Mouse (Mus musculus) stomach, embryonic 15.5 days (tissue): Measurements from ENCODE around the gene Olfr1394. TPM values are rescaled to one million over a fixed set of nuclear protein-coding genes. Genes with fewer than 3 reads are reported as not detected.
"Not testable (repeated sequence)": the region's sequence is repeated elsewhere in the genome, so short reads cannot be mapped to it uniquely, and the experiment has no call there.

Experiments used
- ATAC-seq: fragments of 200-750 bp; cut with Nextera tagmentation; 2 replicates; pipeline ENCODE4 v1.8.0; 2017; ENCODE audit warnings: low read depth, moderate number of reproducible peaks, moderate TSS enrichment; ENCODE audit not compliant: insufficient read depth, low FRiP score
- H3K27ac ChIP-seq: fragments of 300-500 bp; sonication (generic); 2 replicates; pipeline ENCODE4 v1.5.1; 2015; ENCODE audit warnings: mild to moderate bottlenecking, inconsistent platforms
- H3K27me3 ChIP-seq: fragments of 300-500 bp; sonication (generic); replicated peaks from 2 replicates; pipeline ENCODE4 v1.6.1; 2015; ENCODE audit warnings: inconsistent platforms
- H3K36me3 ChIP-seq: fragments of 300-500 bp; sonication (generic); 2 replicates; pipeline ENCODE4 v1.6.1; 2015; ENCODE audit warnings: inconsistent platforms
- H3K4me1 ChIP-seq: fragments of 300-500 bp; sonication (generic); 2 replicates; pipeline ENCODE4 v1.6.1; 2015; ENCODE audit warnings: inconsistent platforms
- H3K4me2 ChIP-seq: fragments of 300-500 bp; sonication (generic); 2 replicates; pipeline ENCODE4 v1.6.1; 2015; ENCODE audit warnings: mild to moderate bottlenecking, inconsistent platforms
- H3K4me3 ChIP-seq: fragments of 300-500 bp; sonication (generic); replicated peaks from 2 replicates; pipeline ENCODE4 v1.5.1; 2015; ENCODE audit warnings: inconsistent platforms
- H3K9ac ChIP-seq: fragments of 300-500 bp; sonication (generic); 2 replicates; pipeline ENCODE4 v1.6.1; 2015; ENCODE audit warnings: inconsistent platforms
- H3K9me3 ChIP-seq: fragments of 300-500 bp; sonication (generic); 2 replicates; pipeline ENCODE4 v1.6.1; 2016; ENCODE audit warnings: inconsistent platforms
- WGBS: fragments of 180-500 bp; shearing (Covaris S2); methylation state at CpG from one replicate; pipeline ENCODE4 v1.1.7; 2015; 5-methylcytosine and 5-hydroxymethylcytosine counted together
- polyA plus RNA-seq: library from polyadenylated mRNA; unstranded; fragments of >200 nt; fragmentation: Nextera tagmentation; extraction: Ambion mirVana; gene quantifications from 2 replicates; pipeline ENCODE4 v1.2.1, GENCODE M21; 2015

Gene Olfr1394
- polyA plus RNA-seq, 1 experiment from 2014 or later = not detected

GRCm38 (mm10) chr11:49194771-49195170 lies 40.6 kb downstream of the Olfr1394 start:
- H3K9ac ChIP-seq, H3K4me2 ChIP-seq, H3K27ac ChIP-seq, H3K36me3 ChIP-seq, H3K9me3 ChIP-seq, H3K4me3 ChIP-seq, ATAC-seq, H3K27me3 ChIP-seq, H3K4me1 ChIP-seq: not testable (repeated sequence)
- 92% methylated on average over 9 of the region's 9 CpGs for WGBS

- Histone ChIP-seq H3K9ac (no peak overlapping the region), H3K9me3 (no peaks in the 10 kb centered on the region), H3K4me2 (no peak overlapping the region), H3K27ac (no peak overlapping the region), H3K4me1 (no peaks in the 10 kb centered on the region), H3K4me3 (no peak overlapping the region), H3K27me3 (no peaks in the 10 kb centered on the region), H3K36me3 (no peaks in the 10 kb centered on the region)
- 85% methylated on average over 7 of the region's 7 CpGs for WGBS
- ATAC-seq = no peak
These were observed 41.7 kb downstream of the Olfr1394 start for GRCm38 (mm10) chr11:49195819-49196322.

DNA sequence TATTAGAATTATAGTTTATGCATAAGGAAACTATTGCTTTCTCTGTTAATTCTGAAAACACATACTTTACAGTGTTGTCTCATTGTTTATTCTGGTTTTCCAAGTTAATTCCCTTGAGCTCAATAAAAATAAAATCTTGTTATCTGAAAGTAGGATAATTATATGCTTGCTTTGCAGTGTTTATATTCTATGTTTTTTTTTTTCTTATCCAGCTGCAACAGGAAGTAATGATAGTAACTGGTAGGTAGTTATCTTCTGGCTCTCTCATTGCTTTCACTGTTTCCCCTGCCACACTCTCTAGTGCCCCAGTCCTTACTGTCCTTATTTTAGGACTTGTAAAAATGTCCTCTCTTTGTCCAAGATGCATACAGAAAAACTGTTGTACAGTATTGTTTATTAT lies 46.5 kb downstream of the Olfr1394 start:
- H3K9me3 ChIP-seq = no peaks in the 10 kb centered on the region
- ATAC-seq = no peak
- H3K36me3 ChIP-seq = no peaks in the 10 kb centered on the region
- H3K4me3 ChIP-seq = no peak overlapping the region
- no peak overlapping the region for H3K27ac ChIP-seq
- H3K4me1 ChIP-seq = peaks cover 3% of the 10 kb centered on the region; the same call in 1 of the 2 replicates
- no peaks in the 10 kb centered on the region for H3K27me3 ChIP-seq
- H3K9ac ChIP-seq = no peak overlapping the region
- H3K4me2 ChIP-seq = no peak overlapping the region

DNA sequence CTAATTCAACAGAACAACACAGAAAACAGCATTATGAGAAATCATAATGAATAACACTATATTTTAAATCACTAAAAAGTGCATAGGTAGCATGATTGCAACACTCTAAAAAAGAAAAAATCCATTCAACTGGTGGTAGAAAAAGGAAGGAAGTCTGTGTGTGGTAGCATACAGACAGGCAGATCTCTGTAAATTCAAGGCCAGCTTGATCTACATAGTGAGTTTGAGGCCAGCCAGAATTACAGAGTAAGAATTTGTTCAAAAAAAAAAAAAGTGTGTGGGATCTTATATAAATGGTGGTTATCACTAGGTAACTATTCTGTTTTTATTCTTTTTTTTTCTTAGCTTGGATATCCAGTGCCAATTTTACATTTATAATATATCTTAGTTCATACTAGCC lies 47.0 kb downstream of the Olfr1394 start:
- H3K4me1 ChIP-seq = peaks cover 3% of the 10 kb centered on the region; the same call in 1 of the 2 replicates
- no peaks in the 10 kb centered on the region for H3K9me3 ChIP-seq
- no peak for ATAC-seq
- no peak overlapping the region for H3K4me2 ChIP-seq
- no peak overlapping the region for H3K4me3 ChIP-seq
- no peak overlapping the region for H3K9ac ChIP-seq
- H3K27ac ChIP-seq = no peak overlapping the region
- H3K27me3 ChIP-seq = no peaks in the 10 kb centered on the region
- no peaks in the 10 kb centered on the region for H3K36me3 ChIP-seq

DNA sequence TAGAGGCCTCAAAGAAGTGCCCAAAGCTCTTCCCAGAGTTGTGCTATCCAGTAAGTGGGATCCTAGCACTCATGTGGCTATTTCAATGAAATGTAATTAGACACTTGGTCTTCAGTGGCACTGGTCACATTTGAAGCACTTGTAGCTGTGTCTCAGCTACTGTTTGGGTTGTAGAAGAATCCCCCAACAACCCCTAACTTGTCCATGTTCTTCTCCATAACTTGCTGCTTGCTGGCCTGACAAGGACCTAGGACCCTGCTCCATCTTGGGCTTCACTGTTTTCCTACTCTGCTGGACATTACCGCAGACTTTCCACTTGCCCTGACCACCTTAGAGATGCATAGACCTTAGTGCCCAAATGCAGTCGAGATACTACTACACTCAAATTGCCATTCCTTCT lies 47.9 kb downstream of the Olfr1394 start:
- Histone ChIP-seq H3K36me3 (no peaks in the 10 kb centered on the region), H3K9me3 (no peaks in the 10 kb centered on the region), H3K4me1 (peaks cover 3% of the 10 kb centered on the region; the same call in 1 of the 2 replicates), H3K9ac (no peak overlapping the region), H3K4me2 (peak overlapping the region; percentile 62), H3K27me3 (no peaks in the 10 kb centered on the region), H3K4me3 (peak overlapping the region; percentile 85), H3K27ac (peak overlapping the region; percentile 99; the same call in 1 of the 2 replicates)
- ATAC-seq = no peak
- WGBS = 51% methylated on average over 2 of the region's 2 CpGs

GRCm38 (mm10) chr11:49202523-49203061 lies 48.4 kb downstream of the Olfr1394 start:
- peak overlapping the region; percentile 62 for H3K4me2 ChIP-seq
- H3K36me3 ChIP-seq = no peaks in the 10 kb centered on the region
- WGBS = 2% methylated on average over 10 of the region's 10 CpGs
- H3K9ac ChIP-seq = peak overlapping the region; percentile 93
- peak overlapping the region; percentile 85 for H3K4me3 ChIP-seq
- peak overlapping the region; percentile 99 for H3K27ac ChIP-seq
- no peaks in the 10 kb centered on the region for H3K9me3 ChIP-seq
- no peaks in the 10 kb centered on the region for H3K27me3 ChIP-seq
- peaks cover 3% of the 10 kb centered on the region; the same call in 1 of the 2 replicates for H3K4me1 ChIP-seq
- peak; percentile 12; the same call in 1 of the 2 replicates for ATAC-seq

DNA sequence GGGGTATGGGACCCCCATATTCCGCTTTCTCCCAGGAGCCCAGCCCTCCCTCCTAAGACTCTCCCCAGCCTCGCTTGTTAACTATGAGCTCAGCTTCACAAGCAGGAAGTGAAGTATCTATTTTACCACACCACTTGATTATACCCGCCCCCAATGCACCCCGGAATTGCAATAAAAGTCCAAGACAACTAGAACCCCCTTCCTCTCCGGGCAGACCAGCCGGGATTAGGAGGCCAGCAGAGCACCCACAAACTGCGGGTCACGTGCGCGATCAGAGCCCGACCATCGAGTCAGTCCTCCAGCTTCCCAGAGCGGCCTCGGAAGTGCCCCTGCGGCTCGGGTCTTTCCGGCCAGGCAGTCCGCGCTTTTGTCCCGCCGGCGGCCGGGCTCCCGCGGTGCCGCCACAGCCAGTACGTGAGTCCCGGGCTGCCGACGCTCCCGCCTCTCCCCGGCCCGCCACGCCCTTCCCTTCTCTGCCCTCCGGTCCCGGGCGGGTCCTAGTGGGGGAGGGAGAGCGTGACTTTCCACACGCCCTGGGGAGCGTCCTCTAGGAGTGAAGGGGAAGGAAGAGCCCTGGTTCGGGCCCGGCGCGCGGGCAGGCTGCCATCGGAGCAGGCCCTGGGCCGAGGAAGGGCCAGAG lies 49.1 kb downstream of the Olfr1394 start, which contains the start of gene Zfp62:
Gene Zfp62, plus strand, starts transcription at position 164 of the 640 bp plus-strand sequence.
- H3K27me3 ChIP-seq = no peaks in the 10 kb centered on the region
- H3K4me1 ChIP-seq = peaks cover 3% of the 10 kb centered on the region; the same call in 1 of the 2 replicates
- H3K27ac ChIP-seq = peak within 1 kb of the TSS; percentile 99
- H3K4me3 ChIP-seq = peak within 1 kb of the TSS; percentile 85
- ATAC-seq = peak; percentile 88
- H3K4me2 ChIP-seq = peak within 1 kb of the TSS; percentile 62
- peak within 1 kb of the TSS; percentile 93 for H3K9ac ChIP-seq
- under 1% methylated on average over 46 of the region's 47 CpGs for WGBS
- no peaks in the 10 kb centered on the region for H3K9me3 ChIP-seq
- H3K36me3 ChIP-seq = no peaks in the 10 kb centered on the region

GRCm38 (mm10) chr11:49203771-49204497 lies 49.8 kb downstream of the Olfr1394 start:
- WGBS = under 1% methylated on average over 24 of the region's 24 CpGs
- Histone ChIP-seq H3K4me1 (peaks cover 3% of the 10 kb centered on the region; the same call in 1 of the 2 replicates), H3K36me3 (no peaks in the 10 kb centered on the region), H3K9me3 (no peaks in the 10 kb centered on the region), H3K27me3 (no peaks in the 10 kb centered on the region), H3K4me3 (peak overlapping the region; percentile 85), H3K9ac (peak overlapping the region; percentile 93), H3K4me2 (peak overlapping the region; percentile 62), H3K27ac (peak overlapping the region; percentile 99)
- peak; percentile 61 for ATAC-seq

DNA sequence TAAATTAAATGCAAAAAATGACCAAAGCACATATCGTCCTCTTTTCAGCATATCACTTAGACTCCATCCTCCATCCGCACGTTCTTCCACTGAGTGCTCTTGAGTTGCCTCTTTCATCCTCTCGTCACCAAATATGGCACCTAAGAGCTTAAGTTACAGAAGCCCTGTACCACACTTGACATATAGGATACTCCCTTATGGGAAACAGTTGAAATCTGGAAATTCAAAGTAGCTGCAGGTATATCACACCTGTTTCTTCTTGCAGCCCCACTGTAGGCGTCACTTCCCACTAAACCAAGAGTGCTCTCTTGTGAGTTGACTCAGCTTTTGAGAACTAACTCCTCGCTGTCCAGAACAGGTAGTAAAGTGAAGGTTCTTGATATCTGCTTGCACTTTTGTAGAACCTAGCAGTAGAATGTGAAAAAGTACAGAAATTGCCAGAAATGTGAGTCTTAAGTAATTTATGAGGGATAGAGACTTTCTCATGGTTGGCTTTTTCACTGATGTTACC lies 51.0 kb downstream of the Olfr1394 start:
- 78% methylated on average over 6 of the region's 6 CpGs for WGBS
- Histone ChIP-seq H3K4me1 (peaks cover 3% of the 10 kb centered on the region; the same call in 1 of the 2 replicates), H3K36me3 (no peaks in the 10 kb centered on the region), H3K4me2 (0 out of 2 replicates have a peak overlapping the region, but pooled peaks have one; percentile 62), H3K27me3 (no peaks in the 10 kb centered on the region), H3K4me3 (no peak overlapping the region), H3K9ac (no peak overlapping the region), H3K9me3 (no peaks in the 10 kb centered on the region), H3K27ac (no peak overlapping the region)
- ATAC-seq = no peak

GRCm38 (mm10) chr11:49207495-49207894 lies 53.3 kb downstream of the Olfr1394 start:
- 93% methylated on average over 1 of the region's 1 CpGs for WGBS
- no peak overlapping the region for H3K4me2 ChIP-seq
- H3K9me3 ChIP-seq = no peaks in the 10 kb centered on the region
- no peak overlapping the region for H3K4me3 ChIP-seq
- peaks cover 3% of the 10 kb centered on the region; the same call in 1 of the 2 replicates for H3K4me1 ChIP-seq
- no peaks in the 10 kb centered on the region for H3K27me3 ChIP-seq
- H3K27ac ChIP-seq = no peak overlapping the region
- no peaks in the 10 kb centered on the region for H3K36me3 ChIP-seq
- no peak for ATAC-seq
- no peak overlapping the region for H3K9ac ChIP-seq
